Mouse (Mus musculus) CH12F3 (cell line): ENCODE results near the gene Trmt1l.

ENCODE experiments used
- in situ Hi-C: fragments of 300-500 bp; cut with MboI; formaldehyde crosslinking; loops from 2 replicates; pipeline ENCODE4 v1.14.3; 2020; ENCODE audit warnings: low sequenced_read_pairs

Gene Trmt1l

DNA sequence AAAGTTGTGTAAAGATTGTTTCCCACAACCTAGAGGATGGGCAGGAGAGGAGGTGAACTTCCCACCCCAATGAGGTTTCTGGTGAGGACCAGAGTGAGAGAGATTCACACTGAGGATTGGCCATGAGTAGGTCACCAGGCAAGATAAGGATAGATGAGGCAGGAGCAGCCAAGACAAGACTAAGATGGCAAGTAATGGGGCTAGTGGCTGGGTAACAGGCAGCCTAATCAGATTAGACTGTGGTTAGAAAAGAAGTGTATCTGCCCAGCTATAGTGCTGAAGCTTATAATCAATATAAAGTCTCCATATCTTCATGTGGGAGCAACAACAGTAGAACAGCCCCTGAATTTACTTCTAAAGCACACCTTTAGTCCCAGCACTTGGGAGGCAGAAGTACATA, 65.5 kb downstream of the Trmt1l start:
- in situ Hi-C loops = loop anchor here (10.0 kb wide), 1 partner anchor 211 kb away; no protein-coding TSS in a partner anchor

DNA sequence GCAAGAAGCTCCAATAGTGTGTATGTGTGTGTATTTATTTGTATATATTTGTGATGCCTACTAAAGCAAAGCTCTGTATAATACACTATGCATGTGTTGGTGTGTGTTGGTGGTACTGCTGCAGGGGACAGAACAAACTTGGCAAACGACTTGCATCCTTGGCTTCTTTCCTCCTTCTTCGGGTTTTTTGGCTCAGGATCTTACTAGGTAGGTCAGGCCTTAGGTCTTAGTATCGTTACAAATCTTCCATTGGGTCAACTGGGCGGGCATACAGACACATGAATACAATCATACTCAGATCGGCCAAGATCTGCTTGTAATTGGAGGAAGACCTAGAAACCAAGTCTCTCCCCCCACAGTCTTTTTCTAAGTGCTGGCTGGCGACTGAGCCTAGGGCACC, 66.4 kb downstream of the Trmt1l start:
- in situ Hi-C loops = loop anchor here (10.0 kb wide), 1 partner anchor 210 kb away; no protein-coding TSS in a partner anchor

DNA sequence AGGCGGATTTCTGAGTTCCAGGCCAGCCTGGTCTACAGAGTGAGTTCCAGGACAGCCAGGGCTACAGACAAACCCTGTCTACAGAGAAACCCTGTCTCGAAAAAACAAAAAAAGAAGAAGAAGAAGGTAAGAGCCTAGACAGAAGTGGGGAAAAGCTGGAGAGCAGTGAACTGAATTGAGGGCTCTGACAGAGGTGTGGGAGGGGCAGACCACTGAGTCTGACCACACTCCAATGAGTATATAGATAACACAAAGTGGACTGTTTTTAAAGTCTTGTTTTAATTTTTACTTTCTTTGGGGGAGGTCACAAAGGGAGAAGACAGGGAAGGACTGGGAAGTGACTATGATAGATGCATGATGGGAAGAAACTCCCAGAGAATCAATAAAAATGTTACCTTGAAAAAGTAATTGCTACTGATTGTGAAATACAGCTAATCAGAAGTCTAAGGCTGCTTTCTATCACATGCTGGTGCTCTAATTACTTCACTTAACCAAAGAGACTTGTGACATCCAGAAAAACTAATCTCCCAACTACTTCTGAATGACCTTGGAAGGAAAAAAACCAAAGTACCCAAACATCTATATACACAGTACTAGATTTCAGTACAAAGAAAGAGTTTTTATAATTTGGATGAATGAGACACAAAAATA, 67.4 kb downstream of the Trmt1l start:
- in situ Hi-C loops = loop anchor here (10.0 kb wide), 1 partner anchor 209 kb away; no protein-coding TSS in a partner anchor

DNA sequence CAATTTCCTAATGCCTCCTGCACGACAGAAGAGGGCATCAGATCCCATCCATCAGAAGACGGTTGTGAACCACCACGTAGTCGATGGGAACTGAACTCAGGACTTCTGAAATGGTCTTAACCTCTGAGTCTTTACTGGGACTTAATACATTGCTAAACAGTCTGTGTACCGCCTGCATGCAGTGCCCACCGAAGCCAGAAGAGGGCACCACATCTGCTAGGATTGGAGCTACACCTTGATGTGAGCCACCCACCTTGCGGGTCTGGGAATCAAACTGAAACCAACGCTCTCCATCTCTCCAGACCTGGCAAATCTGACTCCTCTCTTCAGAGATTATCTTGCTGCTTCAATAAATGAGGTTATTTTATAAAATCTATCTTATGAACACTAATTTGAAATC, 68.7 kb downstream of the Trmt1l start:
- in situ Hi-C loops = loop anchor here (10.0 kb wide), 1 partner anchor 208 kb away; no protein-coding TSS in a partner anchor

DNA sequence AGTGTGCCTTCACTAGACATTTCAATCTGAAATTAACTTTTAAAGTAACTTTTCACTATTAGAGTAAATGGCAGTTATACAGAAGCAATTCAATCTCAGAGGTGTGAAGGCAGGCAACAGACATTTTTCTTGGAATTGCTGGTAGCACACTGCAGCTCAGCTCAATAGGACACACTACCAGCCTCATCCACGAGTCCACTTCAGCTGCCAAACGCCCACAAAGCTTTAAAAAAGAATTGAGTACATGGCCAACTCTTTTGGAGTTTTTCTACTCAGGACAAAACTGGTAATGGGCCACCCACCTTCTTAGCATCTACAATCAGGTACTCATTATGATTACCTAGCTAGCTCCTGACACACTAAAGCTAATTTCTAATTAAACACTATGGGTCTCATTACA, 69.6 kb downstream of the Trmt1l start:
- in situ Hi-C loops = loop anchor here (10.0 kb wide), 1 partner anchor 207 kb away; no protein-coding TSS in a partner anchor

DNA sequence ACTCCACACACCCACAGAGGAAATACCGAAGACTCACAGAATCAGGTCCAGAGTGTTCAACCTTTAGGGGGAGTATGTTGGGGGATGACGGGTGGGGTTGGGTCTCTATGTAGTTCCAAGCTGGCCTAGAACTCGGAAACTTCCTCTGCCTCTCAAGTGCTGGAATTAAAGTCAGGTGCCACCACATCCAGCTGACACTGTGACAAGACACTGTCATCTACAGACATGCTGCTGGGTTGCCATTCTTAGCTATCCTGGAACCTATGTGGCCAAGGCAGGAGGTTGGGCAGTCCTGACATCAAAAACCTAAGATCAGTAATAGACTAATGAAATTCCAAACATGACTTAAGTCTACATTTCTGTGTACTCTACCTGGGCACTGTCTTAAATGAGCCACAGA, 70.0 kb downstream of the Trmt1l start:
- in situ Hi-C loops = loop anchor here (10.0 kb wide), 1 partner anchor 206 kb away; no protein-coding TSS in a partner anchor

DNA sequence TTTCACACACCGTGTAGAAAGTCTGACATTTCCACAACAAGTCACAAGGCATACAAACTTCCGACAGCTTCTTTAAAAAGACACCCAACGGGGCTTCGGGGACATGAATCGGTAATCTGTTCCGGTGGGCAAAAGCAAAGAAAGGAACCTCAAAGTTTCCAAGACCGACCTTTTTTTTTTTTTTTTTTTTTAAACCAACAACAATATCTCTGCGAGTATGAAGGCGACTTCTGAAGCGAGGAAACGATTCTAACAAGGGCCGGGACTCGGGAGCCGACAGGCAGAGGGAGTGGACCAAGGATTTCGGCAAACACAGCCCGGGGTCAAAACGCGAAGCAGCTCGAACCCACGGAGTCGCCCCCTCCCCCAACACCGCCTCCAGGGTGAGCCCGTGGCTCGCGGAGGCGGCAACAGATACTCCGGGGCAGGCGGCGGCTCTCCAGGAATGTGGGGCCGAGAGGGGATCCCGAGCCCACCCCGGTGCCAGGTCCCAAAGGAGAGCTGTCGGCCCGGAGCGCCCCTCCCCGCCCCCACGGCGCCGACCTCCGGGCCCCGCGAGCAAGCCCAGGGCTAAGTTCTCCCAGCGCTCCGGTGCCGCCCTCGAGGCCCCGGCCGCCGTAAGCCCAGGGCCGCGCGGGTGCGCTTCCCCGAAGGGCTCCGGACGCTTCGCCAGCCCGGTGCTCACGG, 71.6 kb downstream of the Trmt1l start:
- in situ Hi-C loops = loop anchor here (10.0 kb wide), 1 partner anchor 205 kb away; no protein-coding TSS in a partner anchor

DNA sequence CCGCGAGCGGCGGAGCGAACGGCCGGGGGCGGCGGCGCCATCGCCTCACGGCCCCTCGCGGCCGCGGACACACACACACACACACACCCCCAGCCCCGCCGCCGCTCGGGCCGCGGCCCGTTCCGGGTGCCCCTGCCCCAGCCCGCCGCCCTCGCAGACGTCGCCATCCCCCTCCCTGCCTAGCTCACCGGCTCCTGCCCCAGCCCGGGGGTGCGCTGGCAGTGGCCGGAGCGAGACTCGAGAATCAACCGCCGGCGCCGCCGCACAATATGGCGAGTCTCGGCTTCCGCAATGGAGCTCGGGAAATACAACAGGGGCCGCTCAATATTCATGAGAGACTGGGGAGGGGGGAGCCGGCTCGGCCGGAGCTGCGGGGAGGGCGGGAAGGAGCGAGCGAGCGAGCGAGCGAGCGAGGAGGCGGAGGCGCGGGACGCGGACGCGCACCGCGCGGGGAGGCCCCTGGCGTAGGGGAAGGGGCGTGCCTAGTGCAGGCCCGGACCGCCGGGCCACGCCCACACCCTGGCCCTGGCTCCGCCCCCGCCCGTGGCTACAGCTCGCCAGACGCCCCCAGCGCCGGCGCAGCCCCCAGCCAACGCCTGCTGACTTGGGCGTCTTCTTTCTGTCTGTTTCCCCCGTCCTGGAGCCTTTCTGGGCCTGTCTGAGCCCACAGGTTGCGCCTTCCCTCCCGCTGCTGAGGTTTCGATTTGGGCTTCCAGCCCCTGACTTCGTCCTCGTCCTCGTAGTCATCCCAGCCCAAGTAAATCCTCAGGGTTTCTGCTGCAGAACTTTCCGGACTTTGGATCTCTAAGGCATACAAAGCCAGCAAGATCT, 72.4 kb downstream of the Trmt1l start, which contains the start of gene Rnf2:
Gene Rnf2 (minus strand): TSS at position 425 of the 831 bp plus-strand sequence.
- in situ Hi-C loops = no loop called here
